Mouse (Mus musculus): ENCODE results near the gene Ubl7.

- TF ChIP-seq MAX (IDR thresholded peaks at IDR 0.05; ENCODE audit: low read length) (no peak; the same call in 1 of the 2 replicates), EP300 (IDR thresholded peaks at IDR 0.05; ENCODE audit: low read length) (no peak), CHD1 (IDR thresholded peaks at IDR 0.05; ENCODE audit: low read depth, low read length) (peak; percentile 73), CTCF (conservative IDR thresholded peaks at IDR 0.05 in 1 of 2, IDR thresholded peaks at IDR 0.05 in 1 of 2; ENCODE audit: low read depth in 2 of 2, low read length in 2 of 2) (no peak), POLR2A (IDR thresholded peaks at IDR 0.05; ENCODE audit: low read depth, low read length) (no peak), MAFK (IDR thresholded peaks at IDR 0.05; ENCODE audit: insufficient replicate concordance, low read length) (no peak), MEF2A (IDR thresholded peaks at IDR 0.05; ENCODE audit: borderline replicate concordance, low read depth, low read length) (0 out of 2 replicates have a peak, but pooled peaks have one; percentile 7), ZC3H11A (IDR thresholded peaks at IDR 0.05; ENCODE audit: low read depth, low read length) (no peak), MXI1 (IDR thresholded peaks at IDR 0.05; ENCODE audit: low read depth, low read length) (no peak; the same call in 1 of the 2 replicates), NELFE (IDR thresholded peaks at IDR 0.05; ENCODE audit: low read depth, low read length) (0 out of 2 replicates have a peak, but pooled peaks have one; percentile 4), RAD21 (IDR thresholded peaks at IDR 0.05; ENCODE audit: low read depth, low read length) (no peak)
These were observed 45.0 kb downstream of the Ubl7 start for GRCm38 (mm10) chr9:57955764-57956163.
